Mouse (Mus musculus) ES-E14 (cell line): ENCODE measurements around the gene Tectb.

Source experiments
- CHD2 ChIP-seq: IDR thresholded peaks from 2 replicates; pipeline ENCODE4 v1.6.1; 2014; ENCODE audit warnings: mild to moderate bottlenecking, low read depth, low read length, inconsistent platforms
- HCFC1 ChIP-seq: IDR thresholded peaks from 2 replicates; pipeline ENCODE4 v1.6.1; 2012; ENCODE audit warnings: low read length, inconsistent platforms, borderline replicate concordance; ENCODE audit not compliant: insufficient read depth
- MAFK ChIP-seq: IDR thresholded peaks from 2 replicates; pipeline ENCODE4 v1.6.1; 2014; ENCODE audit warnings: mild to moderate bottlenecking, low read depth, low read length, inconsistent platforms; ENCODE audit not compliant: insufficient read depth
- ZC3H11A ChIP-seq: IDR thresholded peaks from 2 replicates; pipeline ENCODE4 v1.6.1; 2012; ENCODE audit warnings: low read depth, mild to moderate bottlenecking, inconsistent platforms, low read length, borderline replicate concordance
- ZNF384 ChIP-seq: IDR thresholded peaks from 2 replicates; pipeline ENCODE4 v1.6.1; 2012; ENCODE audit warnings: low read depth, low read length, inconsistent platforms

- no peak for TF ChIP-seq HCFC1
- no peak for TF ChIP-seq ZNF384
- TF ChIP-seq ZC3H11A: no peak
- TF ChIP-seq MAFK: no peak
- TF ChIP-seq CHD2: no peak
Measured at GRCm38 (mm10) chr19:55244791-55245231, 64.3 kb downstream of the Tectb start.
